Mouse (Mus musculus): Measurements from ENCODE around the gene Nlgn1.

DNA sequence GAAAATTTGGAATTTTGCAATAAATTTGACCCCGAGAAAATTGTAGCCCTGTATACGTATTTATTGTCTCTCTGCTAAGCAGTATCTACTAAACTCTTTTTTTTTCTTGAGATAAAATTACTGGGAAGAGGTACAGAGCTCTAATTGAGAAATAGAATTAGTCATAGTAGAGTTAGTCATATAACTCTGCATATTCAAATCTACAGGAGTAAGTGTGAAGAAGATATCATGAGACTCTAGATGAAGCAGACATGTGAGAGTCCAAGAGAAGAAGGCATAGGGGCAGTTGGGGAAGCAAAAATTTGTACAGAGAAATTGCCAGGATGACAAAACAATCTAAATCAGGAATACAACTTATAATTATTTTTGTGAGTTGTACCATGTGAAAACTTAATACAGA lies 648.6 kb downstream of the Nlgn1 start:
- TF ChIP-seq POLR2A (IDR thresholded peaks at IDR 0.05; ENCODE audit: low read depth, low read length) (no peak), CTCF (IDR thresholded peaks at IDR 0.05; ENCODE audit: extremely low read depth, insufficient read length, insufficient replicate concordance, low read depth, low read length) (no peak)

Measured in small intestine, adult 2 months (tissue).